Mouse (Mus musculus): Measurements from ENCODE around the gene Moap1.

Moap1 gene

DNA sequence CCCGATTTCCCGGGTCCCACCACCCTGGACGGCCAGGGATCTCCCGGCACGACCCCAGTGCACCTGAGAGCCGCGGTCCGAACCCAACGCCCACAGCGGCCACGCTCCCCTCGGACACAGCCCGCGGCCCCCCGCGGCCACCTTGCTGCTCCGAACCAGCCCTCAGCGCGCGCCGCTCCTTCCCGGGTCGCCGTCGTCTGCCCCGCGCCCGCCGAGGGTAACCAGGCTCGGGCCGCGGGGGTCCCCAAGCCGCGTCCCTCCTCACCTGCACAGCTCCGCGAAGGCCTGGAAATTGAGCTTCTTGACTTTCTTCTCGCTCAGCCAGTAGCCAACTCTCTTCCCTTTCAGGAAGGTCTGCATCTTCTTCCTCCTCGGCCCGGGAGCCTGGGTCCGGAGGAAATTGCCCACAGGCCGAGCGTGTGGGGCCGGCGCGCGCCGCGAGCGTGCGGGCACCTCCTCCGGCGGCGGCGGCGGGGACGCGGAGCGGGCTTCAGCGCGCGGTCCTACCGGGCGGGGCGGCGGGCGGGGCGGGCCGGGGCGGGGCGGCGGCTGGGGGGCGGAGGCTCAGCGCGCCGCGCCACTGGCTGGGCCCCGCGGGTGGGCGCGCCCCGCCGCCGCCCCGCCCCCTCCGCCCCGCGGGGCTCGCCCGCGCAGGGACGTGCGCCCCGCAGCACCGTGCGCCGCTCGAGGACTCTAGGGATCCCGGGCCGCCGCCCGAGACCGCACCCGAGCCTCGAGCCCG is 38.8 kb downstream of the Moap1 start, which contains the start of gene Itpk1:
Itpk1 (minus strand) TSS at position 474 of the 742 bp plus-strand sequence.
- peak; percentile 79 for DNase-seq

DNA sequence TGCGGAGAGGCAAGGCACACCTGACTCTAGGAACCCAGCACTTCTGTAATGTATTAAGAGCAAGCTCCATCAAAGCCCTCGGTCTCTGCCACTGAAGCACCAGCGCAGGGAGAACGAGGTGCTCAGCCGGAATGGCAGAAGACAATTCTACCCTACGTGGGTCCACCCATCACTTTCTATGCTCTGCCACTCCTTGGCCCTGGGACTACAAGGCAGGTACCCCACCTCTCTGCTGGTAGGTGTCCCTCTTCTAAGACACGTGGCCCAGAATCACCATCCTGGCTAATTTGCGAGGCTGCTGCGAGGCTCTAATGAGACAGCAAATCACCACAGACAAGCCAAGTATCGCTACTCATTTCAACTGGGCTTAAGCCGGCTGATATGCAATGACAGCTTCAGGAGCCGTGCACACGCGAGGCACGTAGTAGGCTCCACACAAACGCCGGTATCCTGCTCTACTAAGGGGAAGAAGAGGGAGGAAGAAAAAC is 39.5 kb downstream of the Moap1 start:
- no peak for DNase-seq

DNA sequence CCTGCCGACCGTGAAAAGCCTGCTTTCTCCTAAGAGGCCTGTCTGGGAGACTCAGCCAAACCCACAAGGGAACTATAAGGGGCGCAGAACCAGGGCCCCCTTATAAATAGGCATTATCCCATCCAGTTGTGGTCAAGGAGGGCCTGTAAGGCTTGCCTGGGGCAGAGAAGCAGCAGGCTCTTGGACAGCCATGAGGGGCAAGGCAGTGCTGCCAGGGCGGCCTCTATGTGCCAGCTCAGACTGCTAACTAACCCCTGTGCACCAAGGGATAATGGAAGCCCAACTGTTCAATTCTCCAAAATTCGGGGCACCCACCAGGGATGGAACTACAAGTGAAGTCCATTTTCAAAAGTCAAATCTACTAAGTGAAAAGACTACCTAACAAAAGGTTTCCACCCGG is 40.0 kb downstream of the Moap1 start:
- no peak for DNase-seq

DNA sequence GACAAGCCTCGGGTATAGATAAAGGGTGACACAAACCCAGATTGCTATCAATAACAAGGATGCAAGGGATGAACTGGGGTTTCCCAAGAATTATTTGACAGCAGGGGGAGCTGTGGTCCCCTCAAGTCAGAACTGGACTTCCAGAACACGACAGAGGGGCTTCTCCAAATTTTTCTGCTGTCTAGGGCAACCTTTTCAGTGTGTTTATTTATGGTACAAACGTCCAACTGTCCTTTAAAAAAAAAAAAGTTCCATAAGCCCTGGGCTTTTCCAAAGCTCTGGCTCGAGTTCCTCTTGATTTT is 40.4 kb downstream of the Moap1 start:
- peak; percentile 41 for DNase-seq

DNA sequence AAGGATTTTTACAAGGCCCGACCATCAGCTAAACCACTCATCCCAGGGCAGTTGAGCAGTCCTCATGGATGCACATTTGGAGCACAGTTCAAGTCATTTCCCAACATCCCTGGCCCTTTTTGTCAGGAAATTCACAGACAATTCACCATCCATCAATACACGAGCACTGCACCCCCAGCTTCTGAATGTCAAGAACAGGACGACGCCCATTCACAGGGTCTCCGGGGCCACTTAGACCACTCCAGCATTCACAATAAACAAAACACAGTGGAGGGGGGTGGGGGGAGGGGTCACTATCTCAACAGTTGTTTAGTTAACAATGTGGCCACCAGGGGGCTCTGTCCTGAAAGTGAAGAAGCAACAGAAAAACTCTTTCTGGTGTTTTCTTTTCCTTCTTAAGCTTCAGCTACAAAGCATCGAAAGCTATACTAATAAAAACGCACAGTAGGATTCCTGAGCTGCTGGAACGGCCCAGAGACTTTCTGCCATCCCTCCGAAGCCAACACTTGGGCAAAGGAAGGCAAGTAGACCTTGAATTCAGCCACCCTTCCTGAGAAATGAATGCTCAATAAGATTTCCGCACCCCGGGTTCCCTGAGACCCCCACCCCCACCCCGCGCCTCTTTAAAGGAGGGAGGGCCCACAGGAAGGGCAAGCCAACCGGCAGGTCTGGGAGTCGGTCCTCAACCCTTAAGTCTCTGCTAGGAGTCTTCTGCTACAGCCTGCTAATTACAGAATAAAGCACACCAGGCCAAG is 40.9 kb downstream of the Moap1 start:
- DNase-seq = peak; percentile 86

DNA sequence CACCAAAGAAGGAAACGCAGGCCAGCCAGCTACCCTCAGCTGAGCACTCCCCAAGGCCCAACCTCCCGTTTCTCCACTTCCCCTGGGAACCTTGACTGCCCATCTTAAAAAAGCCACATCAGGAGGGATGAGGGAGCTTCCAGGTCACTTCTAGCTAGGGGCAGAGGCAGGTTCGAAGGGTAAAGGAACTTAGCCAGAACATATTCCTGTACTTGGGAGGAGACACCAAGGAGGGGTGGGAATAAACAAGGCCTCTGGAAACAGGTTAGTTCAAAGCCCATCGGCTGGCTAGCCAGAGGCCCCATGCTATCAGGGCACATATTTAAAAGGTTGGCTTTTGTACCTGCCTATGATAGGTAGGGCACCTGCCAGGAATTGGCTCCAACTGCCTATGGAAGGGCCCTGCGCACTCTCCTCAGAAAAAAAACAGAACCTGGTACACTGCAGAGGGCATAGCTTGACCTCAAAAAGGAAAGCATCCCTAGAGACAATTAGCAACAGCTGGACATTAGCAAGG is 41.7 kb downstream of the Moap1 start:
- no peak for DNase-seq

DNA sequence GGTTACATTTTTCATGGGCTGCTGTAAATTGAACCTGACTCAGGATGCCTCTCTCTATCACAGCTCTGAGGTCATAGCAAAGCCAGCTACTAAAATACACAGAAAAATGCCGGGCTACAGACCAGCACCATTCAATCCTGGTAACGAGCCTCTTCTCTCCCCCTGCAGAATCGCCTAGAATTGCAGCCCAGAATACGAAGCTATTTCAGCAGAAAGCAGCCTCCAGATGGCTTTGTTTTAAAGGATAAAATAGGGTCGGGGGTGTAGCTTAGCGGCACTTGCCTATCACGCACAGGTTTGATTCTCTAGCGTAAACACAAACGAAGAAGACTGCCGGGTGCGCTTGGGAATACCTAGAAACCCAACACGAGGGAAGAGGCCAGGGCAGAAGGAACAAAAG is 43.0 kb downstream of the Moap1 start:
- no peak for DNase-seq

DNA sequence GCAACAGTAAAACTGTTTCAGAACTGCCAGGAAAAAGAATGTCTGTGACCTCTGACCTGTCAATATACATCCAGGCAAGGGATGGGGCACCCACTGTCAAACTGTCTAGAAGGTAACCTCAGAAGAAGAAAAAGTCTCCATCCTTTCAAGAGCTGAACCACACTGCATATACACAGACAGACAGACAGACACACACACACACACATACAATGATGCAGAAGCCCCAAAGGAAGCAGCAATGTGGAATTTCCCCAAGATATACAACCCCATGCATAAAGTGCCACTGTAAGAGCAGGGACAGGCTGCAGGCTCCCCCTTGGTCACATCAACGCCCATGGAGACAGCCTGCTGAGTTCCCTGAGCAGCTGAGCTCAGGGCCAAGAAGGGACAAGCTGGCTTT is 44.3 kb downstream of the Moap1 start:
- DNase-seq = no peak

DNA sequence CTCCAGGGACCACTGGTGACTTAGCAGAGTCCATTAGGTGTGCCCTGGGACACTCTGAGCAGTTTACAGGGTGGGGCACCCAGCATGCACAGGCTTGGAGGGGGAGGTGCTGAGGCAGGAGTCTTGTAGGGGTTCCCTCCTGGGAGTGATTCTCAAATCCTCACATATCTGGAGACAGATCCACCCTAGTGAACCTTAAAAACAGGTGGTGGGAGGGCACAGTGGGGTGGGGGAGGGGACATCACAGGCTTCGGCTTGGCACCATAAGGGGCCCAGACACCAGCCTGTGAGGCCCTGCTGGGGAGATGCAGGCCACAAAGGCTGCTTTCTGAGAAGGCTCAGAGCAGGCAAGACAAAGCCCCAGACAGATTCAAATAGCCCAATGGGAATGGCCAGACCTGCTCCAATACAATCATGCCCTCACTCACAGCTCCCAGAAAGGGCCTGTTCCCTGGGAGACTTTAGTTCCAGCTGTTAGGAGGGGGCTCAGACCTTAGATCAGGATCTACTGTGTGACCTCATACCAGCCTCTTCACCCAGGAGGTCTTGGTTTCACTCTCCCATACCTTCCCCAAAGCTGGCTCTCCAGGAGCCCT is 45.3 kb downstream of the Moap1 start:
- no peak for DNase-seq

DNA sequence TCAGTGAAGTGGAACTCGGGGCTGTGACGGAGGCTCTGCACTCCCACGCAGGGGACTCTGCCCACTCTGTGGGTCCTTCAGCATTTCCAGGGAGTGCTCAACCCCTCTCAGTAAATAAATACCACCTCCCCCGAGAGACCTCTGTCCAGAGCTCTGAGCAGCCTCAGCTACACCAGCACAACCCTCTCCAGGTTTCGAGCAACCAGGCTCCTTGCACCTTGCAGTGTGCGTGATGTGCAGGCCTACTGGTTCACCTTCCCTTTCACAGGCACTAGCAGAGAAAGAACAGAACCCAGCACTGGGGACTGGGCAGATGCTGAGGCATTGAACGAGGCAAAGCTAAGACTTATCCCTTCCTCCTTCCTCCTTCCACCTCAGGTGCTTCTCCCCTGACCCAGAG is 46.1 kb downstream of the Moap1 start:
- DNase-seq = no peak

DNA sequence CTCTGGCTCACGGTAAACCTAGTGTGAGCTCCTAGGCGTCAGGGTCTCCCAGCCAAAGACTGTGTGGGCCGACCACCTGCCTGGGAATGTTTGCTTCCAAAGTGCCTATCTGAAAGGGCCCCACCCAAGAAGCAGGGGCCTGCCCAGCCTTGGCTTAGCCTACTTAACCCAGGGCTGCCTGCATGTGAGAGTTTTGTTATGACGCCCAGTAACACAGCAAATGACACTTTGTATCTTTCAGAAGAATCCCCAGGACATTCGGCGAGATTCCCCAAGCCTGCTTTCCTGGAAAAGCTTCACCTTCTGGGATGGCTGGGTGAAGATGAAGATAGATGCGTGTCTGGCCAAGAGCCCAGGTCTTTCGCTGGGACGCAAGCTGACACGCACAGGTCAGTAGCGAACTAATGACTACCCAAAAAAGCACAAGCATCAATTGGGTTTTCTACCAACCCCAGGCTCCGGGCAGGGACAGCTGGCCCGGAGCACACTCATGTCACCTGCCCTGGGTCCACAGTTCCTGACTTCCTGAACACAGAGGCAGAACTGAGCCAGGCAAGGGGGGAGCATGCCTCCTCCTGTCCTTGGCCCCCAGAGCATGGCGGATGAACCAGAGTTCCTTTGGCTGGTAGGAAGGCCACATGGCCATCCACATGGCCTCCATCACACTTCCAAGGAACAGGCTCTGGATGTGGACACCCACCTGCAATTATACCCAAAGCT is 46.7 kb downstream of the Moap1 start:
- no peak for DNase-seq

DNA sequence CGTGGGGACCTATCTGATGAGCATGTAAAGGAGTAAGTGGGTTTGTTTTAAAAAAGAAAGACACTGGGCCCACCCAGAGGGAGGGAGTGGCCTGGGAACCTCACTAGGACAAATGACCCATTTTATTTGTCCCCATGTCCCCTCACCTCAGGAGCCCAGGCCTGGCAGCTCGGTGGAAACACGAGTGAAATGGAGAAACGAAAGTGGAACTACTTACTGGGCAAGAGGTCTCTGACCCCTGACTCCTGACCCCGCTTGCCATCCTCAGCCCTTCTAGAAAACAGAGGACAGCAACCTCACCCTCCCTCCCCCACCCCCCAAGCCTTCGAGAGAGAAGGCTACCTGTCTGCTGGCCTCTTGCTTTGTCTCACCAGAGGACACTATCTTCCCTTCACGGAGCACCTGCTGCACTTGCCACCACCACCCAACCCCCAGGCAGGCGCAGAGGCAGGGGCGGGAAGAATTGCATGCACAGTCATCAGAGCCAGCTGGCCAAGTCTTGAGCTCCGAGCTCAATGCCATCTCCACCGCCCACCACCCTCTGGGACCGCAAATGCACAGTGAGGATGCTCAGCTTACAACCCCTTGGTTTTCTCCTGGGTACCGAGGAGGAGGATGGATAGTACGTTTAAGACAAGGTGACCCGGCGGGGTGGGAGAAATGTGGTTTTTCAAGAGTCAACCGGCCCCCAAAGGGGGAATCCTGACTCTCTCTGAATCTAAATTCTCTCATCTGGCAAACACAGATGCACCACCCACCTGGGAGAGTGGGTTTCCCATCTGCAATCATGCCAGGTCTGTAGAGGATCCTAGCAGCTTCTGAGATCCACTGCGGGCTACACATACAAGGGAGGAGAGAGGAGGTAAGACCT is 47.9 kb downstream of the Moap1 start:
- DNase-seq = no peak

All from kidney, postnatal 14 days (tissue).